Mouse (Mus musculus) stomach, embryonic 14.5 days (tissue): Measurements from ENCODE around the gene Gm37240. TPM values are rescaled to one million over a fixed set of nuclear protein-coding genes. Genes with fewer than 3 reads are reported as not detected.

Experiments
- ATAC-seq: fragments of 200-750 bp; cut with Nextera tagmentation; 2 replicates; pipeline ENCODE4 v1.8.0; 2017; ENCODE audit warnings: low read depth, moderate TSS enrichment; ENCODE audit not compliant: insufficient number of reproducible peaks, insufficient read depth, low FRiP score
- H3K27ac ChIP-seq: fragments of 300-500 bp; sonication (generic); 2 replicates; pipeline ENCODE4 v1.5.1; 2014; ENCODE audit warnings: mild to moderate bottlenecking, low read length, moderate library complexity, mixed read lengths
- H3K27me3 ChIP-seq: fragments of 300-500 bp; sonication (generic); 2 replicates; pipeline ENCODE4 v1.6.1; 2014; ENCODE audit warnings: low read length, control low read depth, mixed read lengths; ENCODE audit not compliant: control insufficient read depth, insufficient read depth
- H3K36me3 ChIP-seq: fragments of 300-500 bp; sonication (generic); 2 replicates; pipeline ENCODE4 v1.6.1; 2014; ENCODE audit warnings: mild to moderate bottlenecking, control low read depth, low read length, moderate library complexity, mixed read lengths; ENCODE audit not compliant: control insufficient read depth, insufficient read depth
- H3K4me1 ChIP-seq: fragments of 300-500 bp; sonication (generic); 2 replicates; pipeline ENCODE4 v1.6.1; 2014; ENCODE audit warnings: low read length, control low read depth, mixed read lengths; ENCODE audit not compliant: control insufficient read depth, insufficient read depth
- H3K4me2 ChIP-seq: fragments of 300-500 bp; sonication (generic); replicated peaks from 2 replicates; pipeline ENCODE4 v1.6.1; 2014; ENCODE audit warnings: low read depth, low read length, control low read depth
- H3K4me3 ChIP-seq: fragments of 300-500 bp; sonication (generic); 2 replicates; pipeline ENCODE4 v1.5.1; 2014; ENCODE audit warnings: low read depth, low read length, control low read depth
- H3K9ac ChIP-seq: fragments of 300-500 bp; sonication (generic); replicated peaks from 2 replicates; pipeline ENCODE4 v1.6.1; 2014; ENCODE audit warnings: low read depth, mild to moderate bottlenecking, control low read depth, low read length, moderate library complexity, mixed read lengths
- H3K9me3 ChIP-seq: fragments of 300-500 bp; sonication (generic); 2 replicates; pipeline ENCODE4 v1.6.1; 2016; ENCODE audit warnings: low read depth, low read length, control low read depth; ENCODE audit not compliant: control insufficient read depth
- WGBS: fragments of 180-500 bp; shearing (Covaris S2); extraction: QIAGEN DNeasy Blood & Tissue Kit; methylation state at CpG from one replicate; pipeline ENCODE4 v1.1.7; 2014; 5-methylcytosine and 5-hydroxymethylcytosine counted together
- polyA plus RNA-seq: library from polyadenylated mRNA; unstranded; fragments of >200 nt; fragmentation: Nextera tagmentation; extraction: Ambion mirVana; gene quantifications from 2 replicates; pipeline ENCODE4 v1.2.1, GENCODE M21; 2014

The Gm37240 gene
- polyA plus RNA-seq, 1 experiment from 2014 or later, result 9.6 TPM

DNA sequence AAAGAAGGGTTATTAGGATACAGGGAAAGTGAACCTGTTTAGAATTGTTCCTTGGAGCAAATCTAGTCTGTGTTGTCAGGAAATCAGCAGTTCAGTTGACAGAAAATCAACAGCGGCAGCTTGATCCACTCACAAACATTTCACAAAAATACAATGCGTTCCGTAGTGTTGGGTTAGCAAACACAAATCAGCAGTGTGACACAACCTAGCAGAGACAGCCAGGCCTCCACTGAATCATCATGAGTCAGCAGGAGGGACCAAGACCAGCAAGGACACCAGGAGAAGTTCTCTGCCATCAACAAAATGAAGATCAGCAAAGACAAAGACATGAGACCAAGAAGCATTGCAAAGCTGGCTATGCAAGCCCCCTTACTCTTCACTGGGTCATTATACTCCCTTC, 688.8 kb downstream of the Gm37240 start:
- Histone ChIP-seq H3K4me1 (no peaks in the 10 kb centered on the region), H3K27ac (no peak overlapping the region), H3K36me3 (no peaks in the 10 kb centered on the region), H3K4me2 (no peak overlapping the region), H3K27me3 (no peaks in the 10 kb centered on the region), H3K9me3 (no peaks in the 10 kb centered on the region), H3K4me3 (no peak overlapping the region), H3K9ac (no peak overlapping the region)
- 74% methylated on average over 3 of the region's 3 CpGs for WGBS
- no peak for ATAC-seq

DNA sequence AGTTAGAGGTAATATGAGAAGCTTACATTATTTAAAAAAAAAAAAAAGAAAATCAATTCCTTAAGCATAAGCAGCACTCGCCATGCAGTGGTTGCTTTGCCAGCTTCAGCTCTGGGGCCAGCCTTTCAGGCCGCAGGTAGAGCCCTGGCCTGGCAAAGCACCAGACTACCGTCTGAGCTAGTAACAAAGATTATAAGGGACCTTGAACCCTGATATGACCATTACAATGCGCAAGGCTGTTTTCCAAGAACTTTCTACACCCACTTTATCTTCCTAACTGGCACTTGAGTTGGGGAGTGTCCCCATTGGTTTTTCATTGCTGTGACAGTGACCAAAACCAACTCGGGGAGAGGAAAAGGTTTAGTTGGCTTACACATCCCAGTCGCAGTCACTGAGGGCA, 690.2 kb downstream of the Gm37240 start:
- WGBS, result 80% methylated on average over 6 of the region's 6 CpGs
- no peaks in the 10 kb centered on the region for H3K36me3 ChIP-seq
- H3K27me3 ChIP-seq, result no peaks in the 10 kb centered on the region
- H3K27ac ChIP-seq, result no peak overlapping the region
- H3K4me3 ChIP-seq, result no peak overlapping the region
- no peak overlapping the region for H3K4me2 ChIP-seq
- no peaks in the 10 kb centered on the region for H3K4me1 ChIP-seq
- H3K9me3 ChIP-seq, result no peaks in the 10 kb centered on the region
- no peak for ATAC-seq
- no peak overlapping the region for H3K9ac ChIP-seq

DNA sequence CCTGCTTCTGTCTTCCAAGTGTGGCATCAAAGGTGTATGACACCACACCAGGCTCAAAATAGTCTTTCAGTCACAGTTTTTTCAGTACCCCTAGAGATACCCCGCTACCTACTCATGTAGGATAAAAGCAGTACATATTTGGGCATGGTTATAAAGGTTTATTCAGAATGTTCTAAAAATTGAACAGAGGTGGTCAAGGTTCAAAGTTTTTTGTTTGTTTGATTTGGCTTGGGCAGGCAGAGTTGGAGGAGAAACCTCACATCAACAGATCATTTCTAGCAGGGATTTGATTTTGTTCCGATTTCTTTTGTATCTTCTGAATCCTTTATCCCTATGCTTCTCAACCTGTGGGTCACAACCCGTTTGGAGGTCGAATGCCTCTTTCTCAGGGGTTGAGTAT, 690.7 kb downstream of the Gm37240 start:
- H3K27me3 ChIP-seq, result no peaks in the 10 kb centered on the region
- H3K4me1 ChIP-seq, result no peaks in the 10 kb centered on the region
- no peak overlapping the region for H3K9ac ChIP-seq
- ATAC-seq, result no peak
- 67% methylated on average over 4 of the region's 4 CpGs for WGBS
- H3K4me2 ChIP-seq, result no peak overlapping the region
- H3K9me3 ChIP-seq, result no peaks in the 10 kb centered on the region
- no peak overlapping the region for H3K27ac ChIP-seq
- no peak overlapping the region for H3K4me3 ChIP-seq
- no peaks in the 10 kb centered on the region for H3K36me3 ChIP-seq

DNA sequence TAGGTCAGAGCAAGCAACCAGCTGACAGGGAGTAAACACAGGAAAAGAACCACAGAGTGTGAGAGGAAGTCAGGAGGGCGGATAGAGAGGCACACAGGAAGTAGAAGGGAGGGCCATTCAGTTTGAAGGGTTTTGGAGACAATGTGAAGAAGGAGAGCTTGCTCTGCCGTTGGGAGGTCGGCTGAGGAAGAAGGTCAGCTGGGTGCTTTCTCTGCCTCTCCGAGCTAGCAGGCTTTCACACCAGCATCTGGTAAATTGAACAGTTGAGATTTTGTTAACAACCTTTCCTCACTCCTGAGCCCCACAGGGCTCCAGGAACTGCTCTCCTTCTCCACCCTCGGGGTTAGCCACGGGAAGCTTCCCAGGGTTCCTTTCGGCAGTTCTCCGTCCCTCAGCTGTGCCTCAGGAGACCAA, 692.2 kb downstream of the Gm37240 start:
- H3K9ac ChIP-seq, result no peak overlapping the region
- WGBS, result 61% methylated on average over 8 of the region's 8 CpGs
- H3K4me2 ChIP-seq, result no peak overlapping the region
- H3K27ac ChIP-seq, result no peak overlapping the region
- H3K36me3 ChIP-seq, result no peaks in the 10 kb centered on the region
- H3K27me3 ChIP-seq, result no peaks in the 10 kb centered on the region
- 0 out of 2 replicates have a peak overlapping the region, but pooled peaks have one; percentile 1 for H3K4me3 ChIP-seq
- no peaks in the 10 kb centered on the region for H3K9me3 ChIP-seq
- peak; percentile 63; the same call in 1 of the 2 replicates for ATAC-seq
- no peaks in the 10 kb centered on the region for H3K4me1 ChIP-seq

DNA sequence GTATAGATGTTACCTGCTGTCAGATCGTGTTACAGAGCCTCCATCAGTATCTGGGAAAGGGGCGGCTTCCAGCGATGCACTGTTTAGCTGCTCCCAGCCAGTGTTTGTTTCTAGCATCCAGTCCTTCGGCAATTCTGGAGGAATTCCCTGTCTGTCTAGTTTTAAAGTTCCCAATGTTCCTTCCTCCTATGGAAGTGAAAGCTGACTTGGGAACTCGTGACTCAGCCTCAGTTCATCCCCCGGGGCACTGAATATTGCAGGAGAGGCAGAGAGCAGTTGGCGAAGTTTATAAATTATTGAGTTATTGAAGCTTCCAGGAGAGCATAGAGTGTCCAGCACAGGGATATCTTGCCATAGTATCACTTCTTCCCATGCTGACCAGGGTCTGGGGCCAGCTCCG, 697.5 kb downstream of the Gm37240 start:
- no peak overlapping the region for H3K4me3 ChIP-seq
- peaks cover 21% of the 10 kb centered on the region for H3K4me1 ChIP-seq
- no peaks in the 10 kb centered on the region for H3K36me3 ChIP-seq
- H3K9ac ChIP-seq, result no peak overlapping the region
- no peak for ATAC-seq
- no peak overlapping the region for H3K4me2 ChIP-seq
- no peaks in the 10 kb centered on the region for H3K9me3 ChIP-seq
- no peaks in the 10 kb centered on the region for H3K27me3 ChIP-seq
- no peak overlapping the region for H3K27ac ChIP-seq
- 61% methylated on average over 8 of the region's 8 CpGs for WGBS

DNA sequence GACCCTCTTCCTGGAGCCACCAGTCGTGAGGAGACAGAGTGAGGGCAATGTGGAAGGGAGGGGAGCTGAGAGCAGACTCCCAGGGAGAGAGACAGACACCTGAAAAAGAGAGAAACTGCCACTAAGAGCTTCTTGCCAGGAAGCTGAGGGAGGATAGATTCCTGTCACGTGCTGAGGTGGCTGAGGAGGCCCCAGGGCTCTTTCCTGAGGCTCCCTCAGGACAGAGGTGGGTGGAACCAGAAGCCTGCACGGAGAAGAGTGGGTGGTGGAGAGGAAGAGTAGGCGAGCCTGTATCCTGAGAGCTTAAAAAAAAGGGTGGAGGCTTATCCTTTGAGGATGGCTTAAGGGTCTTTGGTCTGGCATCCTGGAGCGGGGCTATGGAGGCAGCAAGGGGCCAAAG, 699.0 kb downstream of the Gm37240 start:
- no peak for ATAC-seq

DNA sequence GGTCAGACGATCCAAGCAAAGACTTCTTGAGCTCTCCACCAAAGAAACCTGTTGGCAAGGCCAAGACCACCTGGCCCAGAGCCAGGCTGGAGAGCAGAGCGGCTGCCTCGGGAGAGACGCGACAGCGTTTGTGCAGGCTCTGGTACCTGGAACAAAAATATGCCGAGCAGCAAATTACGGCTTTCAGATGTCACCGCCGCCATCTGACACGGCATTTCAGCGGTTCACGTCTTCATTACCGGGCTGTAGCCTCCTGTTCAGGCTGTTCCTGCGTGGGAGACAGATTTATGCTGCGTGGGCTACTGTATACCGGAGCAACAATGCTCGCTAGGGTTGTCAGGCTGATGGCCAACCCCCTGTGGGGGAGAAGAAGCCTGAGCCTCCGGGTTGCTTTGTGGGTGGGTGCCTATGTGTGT, 700.6 kb downstream of the Gm37240 start:
- Histone ChIP-seq H3K4me1 (peaks cover 21% of the 10 kb centered on the region), H3K4me3 (no peak overlapping the region), H3K9me3 (no peaks in the 10 kb centered on the region), H3K4me2 (no peak overlapping the region), H3K36me3 (no peaks in the 10 kb centered on the region), H3K27me3 (no peaks in the 10 kb centered on the region), H3K9ac (no peak overlapping the region), H3K27ac (no peak overlapping the region)
- 43% methylated on average over 19 of the region's 19 CpGs for WGBS
- ATAC-seq, result no peak

More for the DNA sequence above, 699.0 kb downstream of the Gm37240 start:
- Histone ChIP-seq H3K36me3 (no peaks in the 10 kb centered on the region), H3K9ac (no peak overlapping the region), H3K9me3 (no peaks in the 10 kb centered on the region), H3K27ac (no peak overlapping the region), H3K4me2 (no peak overlapping the region), H3K4me1 (peaks cover 21% of the 10 kb centered on the region), H3K27me3 (no peaks in the 10 kb centered on the region), H3K4me3 (no peak overlapping the region)
- 38% methylated on average over 5 of the region's 5 CpGs for WGBS

DNA sequence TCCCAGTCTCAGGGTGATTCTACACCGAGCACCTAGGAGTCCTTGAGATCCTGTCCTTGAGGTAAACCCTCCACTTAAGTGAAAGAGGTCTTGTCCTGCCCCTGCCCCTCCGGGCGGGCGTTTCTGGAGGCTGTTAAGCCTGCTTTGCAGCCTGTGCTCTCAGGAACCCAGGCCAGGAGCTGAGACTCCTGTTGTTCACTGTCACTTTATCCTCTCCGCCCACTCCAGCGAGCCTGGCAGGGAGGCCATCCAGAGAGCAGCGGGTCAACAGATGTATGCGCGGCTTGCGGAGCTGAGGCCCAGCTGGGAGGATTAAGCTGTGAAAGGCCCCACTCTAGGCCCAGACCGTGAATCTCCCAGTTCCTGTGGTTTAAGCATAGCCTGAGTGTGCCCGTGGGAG, 701.5 kb downstream of the Gm37240 start:
- H3K36me3 ChIP-seq, result no peaks in the 10 kb centered on the region
- H3K4me3 ChIP-seq, result no peak overlapping the region
- peak; percentile 71; the same call in 1 of the 2 replicates for ATAC-seq
- no peaks in the 10 kb centered on the region for H3K9me3 ChIP-seq
- H3K27me3 ChIP-seq, result no peaks in the 10 kb centered on the region
- WGBS, result 8% methylated on average over 12 of the region's 12 CpGs
- H3K9ac ChIP-seq, result no peak overlapping the region
- no peak overlapping the region for H3K4me2 ChIP-seq
- H3K27ac ChIP-seq, result no peak overlapping the region
- H3K4me1 ChIP-seq, result peaks cover 21% of the 10 kb centered on the region

DNA sequence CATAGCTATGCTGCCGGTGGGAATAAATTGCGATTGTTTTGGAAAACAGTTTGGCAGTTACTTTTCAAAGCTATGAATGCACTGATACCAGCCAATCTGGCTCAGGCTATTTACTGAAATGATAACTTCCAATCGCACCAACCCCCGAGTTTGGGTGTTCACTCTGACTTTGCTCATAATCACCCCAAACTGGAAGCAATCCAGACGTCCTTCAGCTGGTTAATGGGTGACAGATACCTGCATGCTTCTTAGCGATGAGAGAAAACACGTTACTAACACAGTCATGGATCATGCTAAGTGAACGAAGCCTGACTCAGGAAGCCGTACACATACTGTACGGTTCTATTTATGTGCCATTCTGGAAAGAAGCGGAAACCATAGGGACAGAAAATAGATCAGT, 702.4 kb downstream of the Gm37240 start:
- Histone ChIP-seq H3K4me1 (peaks cover 21% of the 10 kb centered on the region), H3K36me3 (no peaks in the 10 kb centered on the region), H3K9me3 (no peaks in the 10 kb centered on the region; the same call in 1 of the 2 replicates), H3K27me3 (no peaks in the 10 kb centered on the region), H3K4me2 (no peak overlapping the region), H3K9ac (no peak overlapping the region), H3K4me3 (no peak overlapping the region), H3K27ac (no peak overlapping the region)
- no peak for ATAC-seq
- WGBS, result 67% methylated on average over 11 of the region's 11 CpGs
